Mouse (Mus musculus) ZHBTc4 (cell line): ENCODE results near the gene Actn4.

ENCODE experiments used
- DNase-seq: peaks from one replicate; pipeline ENCODE4 v3.0.0-alpha.2; 2011; ENCODE audit warnings: low read depth, low spot score

Gene Actn4

GRCm38 (mm10) chr7:28924802-28925201 lies 37.3 kb downstream of the Actn4 start:
- DNase-seq, result no peak

GRCm38 (mm10) chr7:28923865-28924291 lies 38.3 kb downstream of the Actn4 start:
- peak; percentile 29 for DNase-seq

- DNase-seq, result no peak
Measured at GRCm38 (mm10) chr7:28922606-28923005, 39.5 kb downstream of the Actn4 start.

- DNase-seq, result no peak
Measured at GRCm38 (mm10) chr7:28921722-28922465, 40.2 kb downstream of the Actn4 start.

GRCm38 (mm10) chr7:28921178-28921577 lies 41.0 kb downstream of the Actn4 start:
- no peak for DNase-seq

- DNase-seq, result no peak
Measured at GRCm38 (mm10) chr7:28919815-28920214, 42.3 kb downstream of the Actn4 start.

- DNase-seq, result no peak
Measured at GRCm38 (mm10) chr7:28918540-28918939, 43.6 kb downstream of the Actn4 start.

GRCm38 (mm10) chr7:28917503-28918426 lies 44.4 kb downstream of the Actn4 start:
- DNase-seq, result no peak

GRCm38 (mm10) chr7:28916491-28916890 lies 45.6 kb downstream of the Actn4 start:
- DNase-seq, result peak; percentile 47

GRCm38 (mm10) chr7:28913171-28913570 lies 49.0 kb downstream of the Actn4 start:
- DNase-seq, result no peak

GRCm38 (mm10) chr7:28911632-28912031 lies 50.5 kb downstream of the Actn4 start:
- DNase-seq, result no peak

GRCm38 (mm10) chr7:28907195-28907594 lies 54.9 kb downstream of the Actn4 start:
- DNase-seq, result no peak

- DNase-seq, result no peak
Measured at GRCm38 (mm10) chr7:28903778-28904177, 58.4 kb downstream of the Actn4 start.

GRCm38 (mm10) chr7:28902809-28903208 lies 59.3 kb downstream of the Actn4 start:
- DNase-seq, result no peak

- no peak for DNase-seq
Measured at GRCm38 (mm10) chr7:28902180-28902579, 60.0 kb downstream of the Actn4 start.

- DNase-seq, result no peak
Measured at GRCm38 (mm10) chr7:28901311-28902125, 60.6 kb downstream of the Actn4 start.

GRCm38 (mm10) chr7:28899972-28900371 lies 62.2 kb downstream of the Actn4 start:
- DNase-seq, result no peak

- DNase-seq, result no peak
Measured at GRCm38 (mm10) chr7:28897661-28898060, 64.5 kb downstream of the Actn4 start.

- DNase-seq, result no peak
Measured at GRCm38 (mm10) chr7:28894942-28895341, 67.2 kb downstream of the Actn4 start.

GRCm38 (mm10) chr7:28893643-28894265 lies 68.4 kb downstream of the Actn4 start:
- DNase-seq, result no peak

- no peak for DNase-seq
Measured at GRCm38 (mm10) chr7:28892601-28893000, 69.5 kb downstream of the Actn4 start.
